Mouse (Mus musculus): Measurements from ENCODE around the gene Cdc20.

GRCm38 (mm10) chr4:118417112-118417797 is 19.9 kb downstream of the Cdc20 start:
- TF ChIP-seq EP300 (IDR thresholded peaks at IDR 0.05; ENCODE audit: low read depth), result no peak
- no peak for TF ChIP-seq CTCF (IDR thresholded peaks at IDR 0.05; ENCODE audit: low read depth)
